Mouse (Mus musculus) frontal cortex, postnatal 14 days (tissue): ENCODE results near the gene Apobec3.
A peak's percentile ranks its signal among the peaks of the same experiment; 100 is the strongest.
"Not testable (repeated sequence)": the region's sequence is repeated elsewhere in the genome, so short reads cannot be mapped to it uniquely, and the experiment has no call there.

Experiments used
- DNase-seq, 2 experiments: peaks; one replicate each; pipeline ENCODE4 v3.0.0; 2022; ENCODE audit warnings: low spot score in 2 of 2

Apobec3 gene

DNA sequence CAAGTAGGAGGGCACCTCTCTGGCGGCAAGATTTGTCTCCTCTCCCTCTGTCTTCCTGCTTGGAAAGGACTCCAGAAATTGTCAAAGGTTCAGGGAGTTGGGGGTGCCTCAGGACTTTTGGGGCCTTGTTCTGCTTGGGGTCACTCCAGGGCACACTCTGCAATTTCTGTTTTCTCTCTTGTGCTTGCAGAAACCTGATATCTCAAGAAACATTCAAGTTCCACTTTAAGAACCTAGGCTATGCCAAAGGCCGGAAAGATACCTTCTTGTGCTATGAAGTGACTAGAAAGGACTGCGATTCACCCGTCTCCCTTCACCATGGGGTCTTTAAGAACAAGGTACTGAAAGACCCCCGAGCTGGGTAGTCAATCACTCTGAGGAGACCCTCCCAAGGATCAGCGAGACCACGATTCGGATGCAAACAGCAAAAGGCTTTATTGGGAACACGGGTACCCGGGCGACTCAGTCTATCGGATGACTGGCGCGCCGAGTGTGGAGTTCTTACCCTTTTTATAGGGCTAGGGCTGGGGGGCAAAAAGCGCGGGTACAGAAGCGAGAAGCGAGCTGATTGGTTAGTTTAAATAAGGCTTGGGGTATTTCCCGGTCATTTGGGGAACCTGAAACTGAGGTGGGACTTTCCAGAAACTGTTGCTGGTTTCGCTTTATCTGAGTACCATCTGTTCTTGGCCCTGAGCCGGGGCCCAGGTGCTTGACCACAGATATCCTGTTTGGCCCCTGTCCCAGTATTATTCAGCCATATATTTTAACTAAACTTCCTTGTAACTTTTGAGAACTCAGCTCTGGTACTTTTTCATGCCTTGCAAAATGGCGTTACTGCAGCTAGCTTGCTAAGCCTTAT is 4.0 kb downstream of the Apobec3 start:
- not testable (repeated sequence) for DNase-seq

DNA sequence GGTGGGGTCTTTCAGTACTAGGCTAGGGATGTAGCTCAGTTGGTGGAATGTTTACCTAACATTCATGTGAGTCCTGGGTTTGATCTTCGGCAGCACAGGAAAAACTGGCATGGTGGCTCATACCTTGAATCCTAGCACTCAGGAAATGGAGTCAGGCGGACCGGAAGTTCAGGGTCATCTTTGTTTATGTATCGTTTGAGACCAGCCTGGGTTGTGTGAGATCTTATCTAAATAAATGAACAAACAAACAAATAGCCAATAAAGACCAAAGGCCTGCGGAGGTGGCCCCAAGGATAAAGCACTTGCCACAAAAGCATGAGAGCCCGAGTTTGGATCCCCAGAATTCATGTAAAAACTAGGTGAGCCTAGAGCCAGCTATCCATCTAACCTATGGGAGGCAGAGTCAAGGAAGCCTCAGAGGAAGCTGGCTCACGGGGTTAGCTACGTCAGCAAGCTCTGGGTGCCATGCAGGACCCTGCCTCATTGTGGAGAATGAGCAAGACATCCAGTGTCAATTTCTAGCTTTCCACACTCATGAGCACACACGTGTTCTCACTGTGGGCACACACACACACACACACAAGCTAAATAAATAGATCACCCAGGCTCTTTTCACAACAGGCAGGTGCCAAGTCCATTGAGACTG is 4.7 kb downstream of the Apobec3 start:
- DNase-seq = no peak

DNA sequence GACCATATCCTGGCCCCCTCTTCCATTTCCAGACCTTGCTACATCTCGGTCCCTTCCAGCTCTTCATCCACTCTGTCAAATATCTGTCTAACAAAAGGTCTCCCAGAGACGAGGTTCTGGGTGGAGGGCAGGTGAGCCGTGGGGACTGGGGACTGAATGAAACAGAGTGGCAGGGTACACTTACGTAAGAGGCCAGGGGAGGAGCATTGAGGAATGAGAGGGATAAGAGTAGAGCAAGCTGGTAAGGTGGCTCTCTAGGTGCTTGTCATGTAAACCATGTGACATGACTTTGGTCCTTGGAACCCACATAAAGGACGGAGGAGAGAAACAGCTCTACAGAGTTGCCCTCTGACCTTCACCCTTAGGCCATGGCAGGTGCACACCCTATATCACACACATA is 7.5 kb downstream of the Apobec3 start:
- DNase-seq = no peak

DNA sequence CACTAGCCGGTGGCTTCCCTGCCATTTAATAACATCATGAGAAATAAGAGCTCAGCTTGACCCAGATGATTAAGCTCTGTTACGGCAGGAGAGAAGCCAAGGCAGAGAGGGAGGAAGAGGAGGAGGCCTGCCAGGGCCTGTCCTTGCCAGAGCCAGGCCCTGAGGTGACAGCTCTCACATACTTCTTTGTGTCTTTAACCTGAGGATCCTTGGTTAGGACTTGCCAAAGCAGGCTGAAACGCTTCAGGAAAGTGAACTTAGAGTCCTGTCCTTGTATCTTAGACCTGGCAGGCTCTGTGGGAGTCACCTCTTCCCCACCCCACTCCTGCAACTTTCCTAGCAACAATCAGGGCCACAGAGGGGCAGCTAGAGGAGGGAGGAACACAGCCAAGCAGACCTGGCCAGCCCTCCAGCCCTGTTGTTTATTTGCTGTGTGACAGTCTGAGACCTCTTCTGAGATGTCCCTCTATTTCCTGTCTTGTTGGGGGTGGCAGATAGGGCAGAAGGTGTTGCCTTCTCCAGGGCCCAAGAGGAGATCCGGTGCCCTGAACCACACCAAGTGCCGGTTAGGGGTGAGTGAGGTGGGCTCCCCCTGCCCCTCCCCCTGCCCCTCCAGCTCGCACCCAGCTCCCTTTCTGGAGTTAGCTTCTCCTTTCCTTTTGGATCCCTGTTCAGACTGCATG is 8.5 kb downstream of the Apobec3 start:
- no peak for DNase-seq

DNA sequence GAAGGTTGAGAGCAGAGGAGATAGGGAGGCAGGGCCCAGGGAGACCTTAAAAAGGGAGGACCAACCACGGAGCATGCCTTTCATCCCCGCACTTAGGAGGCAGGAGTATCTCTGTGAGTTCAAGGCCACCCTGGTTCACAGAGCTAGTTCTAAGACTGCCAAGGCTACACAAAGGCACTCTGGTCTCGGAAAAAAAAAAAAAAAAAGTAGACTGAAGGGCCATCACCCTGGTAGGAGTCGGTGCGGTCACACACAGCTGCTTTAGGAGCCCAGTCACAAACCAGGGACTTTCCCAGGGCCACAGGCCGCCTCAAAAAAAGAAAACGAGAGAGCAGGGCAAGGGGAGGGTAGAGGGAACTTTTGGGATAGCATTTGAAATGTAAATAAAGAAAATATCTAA is 9.3 kb downstream of the Apobec3 start:
- no peak for DNase-seq

DNA sequence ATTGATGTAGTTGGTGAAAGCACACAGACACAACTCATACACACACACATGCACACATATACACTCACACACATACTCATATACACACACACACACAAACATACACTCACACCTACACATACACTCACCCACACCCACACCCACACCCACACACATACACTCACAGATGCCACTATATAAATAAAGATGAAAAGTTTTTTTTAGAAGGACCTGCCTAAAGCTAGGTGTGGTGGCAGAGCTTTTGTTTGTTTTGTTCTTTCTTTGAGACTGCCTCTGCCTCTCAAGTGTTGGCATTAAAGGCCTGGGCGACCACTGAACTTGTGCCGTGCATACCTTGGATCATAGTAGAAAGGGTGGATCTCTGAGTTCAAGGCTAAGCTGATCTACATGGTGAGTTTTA is 9.9 kb downstream of the Apobec3 start:
- DNase-seq = no peak

DNA sequence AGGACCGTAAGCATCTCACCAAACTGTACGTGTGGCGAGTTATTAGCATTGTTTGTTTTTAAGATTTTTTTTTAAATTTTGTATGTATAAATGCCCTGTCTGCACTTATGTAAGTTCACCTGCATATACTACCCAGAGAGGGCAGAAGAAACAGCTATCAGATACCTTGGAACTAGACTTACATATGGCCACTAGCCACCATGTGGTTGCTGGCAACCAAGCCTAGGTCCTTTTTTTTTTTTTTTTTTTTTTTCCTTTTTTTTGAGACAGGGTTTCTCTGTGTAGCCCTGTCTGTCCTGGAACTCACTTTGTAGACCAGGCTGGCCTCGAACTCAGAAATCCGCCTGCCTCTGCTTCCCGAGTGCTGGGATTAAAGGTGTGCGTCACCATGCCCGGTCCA is 11.6 kb downstream of the Apobec3 start:
- DNase-seq = not testable (repeated sequence)

DNA sequence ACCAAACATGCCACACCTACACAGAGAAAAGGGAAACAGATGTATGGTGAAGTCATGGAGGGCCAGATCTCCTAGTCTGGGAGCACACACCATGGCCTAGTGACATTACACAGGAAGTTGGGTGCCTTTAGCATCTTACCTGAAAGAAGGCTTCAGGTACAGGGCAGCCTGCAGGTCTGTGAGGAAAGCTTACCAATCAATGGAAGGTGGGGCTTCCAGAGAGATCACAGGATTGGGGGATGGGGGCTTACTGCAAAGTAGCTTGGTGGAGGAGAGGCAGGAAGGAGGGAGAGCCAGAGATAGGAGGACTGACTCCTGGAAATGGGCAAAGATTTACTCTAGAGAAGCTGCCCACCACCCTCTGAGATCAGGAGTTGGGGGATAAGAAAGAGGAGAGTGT is 12.5 kb downstream of the Apobec3 start:
- DNase-seq = no peak

DNA sequence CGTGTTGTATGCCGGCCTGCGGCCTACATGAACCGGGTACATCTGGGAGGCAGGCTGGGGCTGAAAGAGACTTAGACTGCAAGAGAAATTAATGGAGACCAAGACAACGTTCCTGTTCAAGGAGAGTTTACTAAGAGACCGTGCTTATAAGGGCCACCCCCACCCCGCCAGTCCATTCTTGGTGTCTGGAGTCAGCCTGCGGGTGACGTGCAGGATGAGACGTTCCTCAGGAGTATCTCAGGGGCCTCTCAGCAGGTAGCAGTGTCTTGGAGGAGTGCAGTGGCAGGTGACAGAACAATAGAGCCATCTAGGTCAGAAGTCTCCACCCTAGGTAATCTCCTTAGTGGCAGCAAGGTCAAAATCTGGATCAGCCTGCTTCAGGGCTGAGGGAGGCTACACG is 13.2 kb downstream of the Apobec3 start:
- not testable (repeated sequence) for DNase-seq

DNA sequence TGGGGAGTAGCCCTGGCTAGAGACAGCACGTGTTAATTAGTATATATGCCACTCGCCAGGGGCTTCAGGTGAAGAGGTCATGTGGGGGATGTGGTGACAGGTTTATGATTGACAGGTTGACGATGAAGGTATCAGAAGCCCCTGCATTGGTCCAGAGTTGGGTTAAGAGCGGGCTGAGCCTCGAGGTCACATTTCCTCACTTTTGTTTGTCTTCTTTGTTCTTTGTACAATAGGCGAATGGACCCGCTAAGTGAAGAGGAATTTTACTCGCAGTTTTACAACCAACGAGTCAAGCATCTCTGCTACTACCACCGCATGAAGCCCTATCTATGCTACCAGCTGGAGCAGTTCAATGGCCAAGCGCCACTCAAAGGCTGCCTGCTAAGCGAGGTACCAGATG is 13.8 kb downstream of the Apobec3 start:
- no peak for DNase-seq

DNA sequence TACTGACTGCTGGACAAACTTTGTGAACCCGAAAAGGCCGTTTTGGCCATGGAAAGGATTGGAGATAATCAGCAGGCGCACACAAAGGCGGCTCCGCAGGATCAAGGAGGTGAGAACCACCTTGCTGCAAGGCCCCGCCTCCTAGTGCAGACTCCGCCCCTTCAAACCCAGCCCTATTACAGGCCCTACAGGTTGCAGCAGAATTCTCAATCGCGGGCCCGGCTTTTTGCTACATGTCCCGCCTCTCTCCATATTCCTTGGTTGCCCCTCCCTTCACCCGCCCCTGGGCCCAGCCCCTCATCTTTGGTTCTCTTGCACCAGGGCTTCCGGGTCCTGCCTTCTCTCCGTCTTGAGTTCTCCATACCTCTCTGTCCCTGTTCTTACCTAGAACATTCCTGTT is 15.4 kb downstream of the Apobec3 start:
- no peak for DNase-seq

DNA sequence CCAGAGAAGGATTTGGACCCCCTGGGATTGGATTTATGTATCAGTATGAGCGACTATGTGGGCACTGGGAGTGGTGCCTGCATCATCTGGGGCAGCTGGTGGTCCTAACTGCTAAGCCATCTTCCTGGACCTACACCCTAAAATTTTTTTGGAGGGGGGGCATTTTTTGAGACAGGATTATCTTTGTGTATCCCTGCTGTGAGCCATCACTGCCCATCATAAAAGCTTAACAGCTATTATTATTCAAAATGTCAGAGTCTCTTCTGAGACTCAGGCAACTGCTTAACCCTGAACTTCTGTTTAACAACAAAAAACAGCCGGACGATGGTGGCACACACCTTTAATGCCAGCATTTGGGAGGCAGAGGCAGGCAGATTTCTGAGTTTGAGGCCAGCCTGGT is 17.5 kb downstream of the Apobec3 start:
- DNase-seq = not testable (repeated sequence)

DNA sequence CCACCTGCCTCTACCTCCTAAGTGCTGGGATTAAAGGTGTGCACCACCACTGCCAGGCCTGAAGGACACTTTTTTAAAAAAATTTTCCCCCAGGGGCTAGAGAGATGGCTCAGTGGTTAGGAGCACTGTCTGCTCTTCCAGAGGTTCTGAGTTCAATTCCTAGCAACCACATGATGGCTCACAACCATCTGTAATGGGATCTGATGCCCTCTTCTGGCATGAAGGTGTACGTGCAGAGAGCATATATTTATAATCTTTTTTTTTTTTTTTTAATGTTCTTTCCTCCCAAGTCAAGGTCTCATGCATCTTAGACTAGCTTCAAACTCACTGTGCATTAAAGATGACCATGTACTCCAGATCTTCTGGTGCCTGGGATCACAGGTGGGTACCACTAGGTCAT is 19.4 kb downstream of the Apobec3 start:
- not testable (repeated sequence) for DNase-seq

DNA sequence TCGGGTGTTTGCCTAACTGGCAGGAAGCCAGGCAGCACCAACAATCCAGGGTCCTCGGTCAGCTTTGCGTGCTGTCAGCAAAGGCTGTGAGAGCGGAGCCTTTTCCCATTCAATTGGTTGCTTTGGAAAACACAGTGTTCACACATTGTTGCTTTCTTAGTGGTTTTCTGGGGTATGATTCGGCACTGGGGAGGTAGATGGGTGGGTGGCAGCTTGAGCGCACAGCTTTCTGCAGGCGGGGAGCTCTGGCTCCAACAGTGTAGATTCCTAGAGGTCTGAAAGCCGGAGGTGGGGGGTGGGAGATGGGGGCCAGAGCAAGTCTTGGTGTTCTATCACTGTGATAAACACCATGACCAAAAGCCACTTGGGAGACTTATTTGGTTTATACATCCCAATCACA is 19.9 kb downstream of the Apobec3 start:
- no peak for DNase-seq

DNA sequence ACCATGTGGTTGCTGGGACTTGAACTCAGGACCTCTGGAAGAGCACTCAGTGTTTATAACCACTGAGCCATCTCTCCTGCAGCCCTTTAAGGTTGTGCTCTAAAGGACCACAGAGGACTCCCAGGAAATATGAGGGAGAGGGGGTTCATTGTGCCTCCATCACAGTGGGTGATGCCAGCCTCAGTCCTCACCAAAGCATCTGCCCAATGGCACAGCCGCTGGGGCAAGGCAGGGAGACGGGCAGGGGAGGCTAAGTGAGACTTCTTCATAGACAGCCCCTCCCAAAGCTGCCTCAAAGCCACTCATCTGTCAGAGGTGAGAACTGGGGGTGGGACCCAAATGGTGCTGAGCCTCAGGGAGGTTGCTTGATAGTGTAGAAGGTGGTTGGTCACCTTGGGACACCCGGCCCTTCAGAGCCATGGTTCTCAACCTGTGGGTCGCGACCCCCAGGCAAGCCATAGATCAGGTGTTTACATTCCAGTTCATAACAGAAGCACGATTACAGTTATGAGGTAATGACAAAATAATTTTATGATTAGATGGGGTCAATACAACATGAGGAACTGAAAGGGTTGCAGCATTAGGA is 22.4 kb downstream of the Apobec3 start:
- no peak for DNase-seq

DNA sequence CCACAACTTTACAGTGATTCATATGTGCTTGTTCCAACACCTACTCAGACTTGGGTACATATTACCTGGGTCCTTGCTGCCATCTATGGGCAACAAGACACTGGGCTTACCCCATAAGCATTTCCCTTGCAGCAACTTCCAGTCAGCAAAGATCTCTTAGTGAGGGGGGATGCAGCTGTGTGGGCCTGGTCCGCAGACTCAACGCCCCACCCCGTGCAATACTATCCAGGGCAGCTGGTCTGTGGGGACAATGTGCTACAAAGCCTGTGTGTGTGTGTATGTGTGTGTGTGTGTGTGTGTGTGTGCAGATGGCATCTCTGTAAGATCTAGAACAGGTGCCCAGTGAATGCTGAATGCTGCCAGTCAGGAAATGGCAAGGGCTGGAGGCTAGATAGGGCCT is 22.9 kb downstream of the Apobec3 start:
- no peak for DNase-seq

DNA sequence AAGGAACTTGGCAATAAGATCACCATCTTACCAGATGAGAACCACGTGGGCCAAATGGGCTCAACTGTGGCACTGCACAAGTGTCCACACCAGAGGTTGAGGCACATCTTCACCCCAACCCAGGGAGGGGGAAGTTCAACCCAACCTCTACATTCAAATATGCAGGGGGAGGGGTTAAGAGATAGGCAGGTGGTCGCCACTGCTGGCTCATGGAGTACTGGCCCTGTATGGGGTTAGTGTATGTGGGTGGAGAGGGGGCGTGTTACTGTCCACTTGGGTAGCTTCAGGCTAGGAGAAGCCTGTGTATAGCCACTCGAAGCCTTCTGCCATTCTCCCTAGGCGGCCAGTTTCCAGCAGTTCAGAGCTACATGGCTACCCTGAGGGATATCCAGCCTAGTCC is 24.7 kb downstream of the Apobec3 start:
- DNase-seq = no peak

DNA sequence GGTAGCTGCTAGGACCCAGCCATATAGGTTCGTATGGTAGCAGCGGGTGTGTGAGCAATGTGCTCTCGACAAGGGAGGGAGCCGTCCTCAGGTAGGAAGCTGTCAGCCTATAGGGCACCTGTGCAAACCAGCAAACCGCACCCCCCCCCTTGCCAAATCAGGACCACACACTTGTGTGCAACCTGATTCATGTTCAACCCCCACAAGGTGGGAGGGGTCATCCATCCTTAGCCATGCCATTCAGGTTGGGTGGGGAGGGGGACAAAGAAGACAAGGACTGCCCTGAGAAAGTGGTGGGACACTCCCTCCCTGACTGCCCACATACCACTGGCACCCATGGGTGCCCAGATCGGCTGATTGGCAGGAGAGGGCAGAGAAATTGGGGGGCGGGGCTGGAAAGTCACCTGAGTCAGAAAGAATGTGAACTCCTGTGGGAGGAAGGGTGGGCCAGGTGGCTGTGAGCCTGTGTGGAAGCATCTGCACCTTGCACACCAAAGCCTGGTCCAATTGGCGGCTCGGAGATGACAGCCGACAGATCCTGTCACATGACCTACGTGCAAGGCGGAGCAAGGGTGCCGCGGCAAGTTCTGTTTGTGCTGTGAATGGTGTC is 25.8 kb downstream of the Apobec3 start:
- no peak for DNase-seq

DNA sequence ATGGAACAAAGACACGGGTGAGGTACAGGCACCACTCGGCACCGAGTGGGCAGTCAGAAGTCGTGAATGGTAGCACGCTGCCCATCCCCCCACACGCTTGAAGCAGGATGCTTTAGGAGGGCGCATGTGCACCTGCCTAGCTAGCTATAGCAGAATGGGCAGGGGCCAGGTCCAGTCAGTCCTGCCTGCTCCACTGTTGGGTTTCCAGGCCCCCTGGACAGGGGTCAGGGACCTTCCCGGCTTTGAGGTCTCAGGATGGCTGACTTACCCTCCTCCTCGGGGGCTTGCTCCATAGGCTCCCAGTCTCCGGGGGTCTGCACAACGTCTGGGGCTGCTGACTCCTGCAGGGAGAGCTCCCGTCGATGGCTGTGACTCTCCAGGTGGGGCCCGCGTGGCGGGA is 27.0 kb downstream of the Apobec3 start:
- no peak for DNase-seq

DNA sequence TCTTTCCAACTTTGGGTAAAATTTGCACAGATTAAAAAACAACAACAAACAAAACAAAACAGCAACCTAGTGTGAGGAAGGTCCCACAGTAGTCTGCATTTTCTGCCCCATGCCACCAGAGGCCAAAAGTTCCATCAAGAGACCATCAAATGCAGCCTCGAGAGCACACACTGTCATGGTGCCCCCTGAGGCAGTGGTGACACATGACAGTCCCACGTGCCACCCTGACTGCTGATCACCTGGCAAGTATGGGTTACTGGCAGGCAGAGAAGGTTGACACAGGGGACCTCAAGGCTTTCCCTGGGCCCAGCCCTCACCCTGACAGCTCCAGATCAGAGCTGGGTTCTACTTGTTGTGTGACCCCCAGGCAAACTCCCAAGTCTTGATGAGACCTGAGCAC is 28.3 kb downstream of the Apobec3 start:
- no peak for DNase-seq

DNA sequence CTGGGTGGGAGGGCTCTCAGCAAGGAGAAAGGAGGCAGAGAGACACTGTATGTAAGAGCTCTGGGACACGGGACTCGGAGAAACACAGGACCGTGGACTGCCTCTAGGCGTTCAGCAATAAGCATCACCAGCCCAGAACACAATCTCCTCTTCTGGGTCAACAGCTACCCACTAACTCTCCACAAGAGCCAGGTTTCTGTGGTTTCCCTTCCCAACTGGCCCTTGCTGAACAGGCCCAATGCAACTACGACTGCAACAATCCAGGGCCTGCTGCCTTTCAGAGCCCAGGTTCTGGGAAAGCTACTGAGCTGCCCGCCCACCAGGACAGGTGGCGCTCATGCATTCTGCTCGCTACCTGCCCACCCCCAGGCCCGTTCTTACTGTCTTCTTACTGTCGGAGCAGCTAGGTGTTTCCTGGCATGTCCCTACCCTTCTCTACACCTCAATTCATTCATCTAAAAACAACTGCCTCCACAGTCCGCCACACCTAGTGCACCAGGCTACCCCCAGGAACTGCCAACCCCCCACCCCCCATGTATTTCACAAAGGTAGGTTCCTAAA is 35.5 kb downstream of the Apobec3 start:
- no peak for DNase-seq

DNA sequence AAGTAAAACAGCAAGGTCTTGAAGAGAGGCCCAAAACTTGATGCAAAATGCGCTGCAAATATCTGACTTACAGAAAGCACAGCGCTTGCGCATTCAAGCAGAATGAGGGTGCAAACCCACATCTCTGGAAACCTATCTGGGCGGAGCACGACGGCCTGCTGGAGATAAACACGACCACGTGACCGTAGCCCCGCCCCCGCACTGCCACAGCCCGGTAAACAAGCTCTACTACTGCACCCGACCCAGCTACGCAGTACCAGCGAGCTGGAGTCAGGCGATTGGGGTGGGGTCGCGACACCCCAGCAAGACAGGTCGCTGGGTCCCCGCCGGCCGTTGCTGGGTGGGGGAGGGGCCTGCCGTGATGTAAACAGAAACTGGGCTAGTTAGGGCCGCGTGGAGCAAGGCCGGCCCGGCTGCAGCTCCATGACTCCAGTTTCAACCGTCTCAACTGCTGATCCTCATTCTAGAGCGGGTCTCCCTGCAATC is 36.2 kb downstream of the Apobec3 start:
- peak; percentile 85 to 86 for DNase-seq
